Mouse (Mus musculus) monocyte, adult 5-6 weeks (primary cell): ENCODE measurements around the gene Tkt. TPM values are rescaled to one million over a fixed set of nuclear protein-coding genes. Genes with fewer than 3 reads are reported as not detected.

Source experiments
- ATAC-seq: fragments of 153-309, 156-312 bp; replicated peaks from 2 replicates; pipeline ENCODE4 v1.8.0; 2017; ENCODE audit warnings: mild to moderate bottlenecking; ENCODE audit not compliant: low TSS enrichment, insufficient number of reproducible peaks, severe bottlenecking, poor library complexity, low FRiP score
- total RNA-seq: library from RNA; stranded (forward); fragments of 200-1000, 200-491, 200-594 nt; gene quantifications from 3 replicates; pipeline ENCODE4 v1.2.3, GENCODE M21; 2017

Tkt gene
- total RNA-seq, 1 experiment from 2014 or later, result 383 TPM

GRCm38 (mm10) chr14:30608176-30608575 is 60.0 kb downstream of the Tkt start:
- no peak for ATAC-seq

DNA sequence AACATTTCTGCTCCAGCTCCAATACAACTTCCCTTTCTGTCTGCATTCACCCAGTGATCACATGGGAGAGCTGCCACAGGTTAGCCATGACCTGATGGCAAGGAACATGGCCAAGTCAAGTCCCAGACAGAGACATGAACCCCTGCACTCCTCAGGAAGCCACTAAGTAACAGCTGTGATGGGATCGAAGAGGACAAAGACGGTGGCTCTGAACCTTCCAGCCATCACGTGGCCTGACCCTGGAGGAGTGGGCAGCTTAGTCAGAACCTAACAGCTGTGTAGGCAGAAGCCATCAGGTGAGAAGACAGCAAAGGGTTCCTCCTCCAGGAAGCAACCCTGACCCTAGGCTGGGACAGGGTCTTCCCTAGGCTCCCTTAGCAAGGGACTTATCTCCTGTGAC is 61.3 kb downstream of the Tkt start:
- no peak for ATAC-seq

GRCm38 (mm10) chr14:30610304-30610703 is 62.1 kb downstream of the Tkt start:
- ATAC-seq, result no peak

GRCm38 (mm10) chr14:30610940-30611339 is 62.8 kb downstream of the Tkt start:
- ATAC-seq, result no peak

- ATAC-seq, result peak; percentile 55
Measured at GRCm38 (mm10) chr14:30612523-30612922, 64.4 kb downstream of the Tkt start.

- no peak for ATAC-seq
Measured at GRCm38 (mm10) chr14:30612962-30613715, 65.0 kb downstream of the Tkt start.

- ATAC-seq, result no peak
Measured at GRCm38 (mm10) chr14:30616751-30617150, 68.6 kb downstream of the Tkt start.

DNA sequence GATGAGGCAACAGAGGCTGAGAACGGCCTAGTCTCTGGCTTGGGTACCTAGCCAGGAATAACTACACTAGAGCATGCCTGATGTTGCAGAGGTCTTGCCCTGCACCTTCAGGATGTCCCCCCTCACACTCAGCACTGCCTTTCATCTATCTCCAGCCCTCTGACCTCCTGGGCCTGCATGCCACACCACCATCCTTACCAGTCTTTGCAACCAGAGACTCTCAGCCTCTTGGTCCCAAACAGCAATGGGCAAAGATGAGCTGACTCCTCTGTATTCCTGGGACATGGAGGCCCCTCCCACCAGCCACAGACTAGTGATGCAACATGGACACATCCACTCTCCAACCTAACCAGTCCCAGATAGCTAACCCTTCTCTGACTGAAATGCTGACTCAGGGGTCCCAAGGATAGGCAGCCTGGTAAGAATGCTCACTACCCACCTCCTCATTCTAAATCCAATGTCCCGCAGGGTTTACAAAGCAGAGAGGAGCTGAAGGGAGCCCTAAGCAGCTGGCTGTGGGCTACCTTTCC is 70.7 kb downstream of the Tkt start:
- ATAC-seq, result no peak

GRCm38 (mm10) chr14:30619982-30620578 is 71.9 kb downstream of the Tkt start:
- peak; percentile 67 for ATAC-seq

GRCm38 (mm10) chr14:30622130-30622529 is 74.0 kb downstream of the Tkt start:
- ATAC-seq, result no peak

- no peak for ATAC-seq
Measured at GRCm38 (mm10) chr14:30622556-30622955, 74.4 kb downstream of the Tkt start.

Other genes starting within 250 kb of the Tkt start
- gene Dcp1a, start 68.8 kb upstream of the Tkt start, total RNA-seq, result 17.9 to 41.2 TPM (median 31.6 TPM) in 3 replicates
- gene Cacna1d, start 56.9 kb upstream of the Tkt start, total RNA-seq, result 3.2 to 5.0 TPM (median 3.7 TPM) in 3 replicates
- gene Prkcd, start 77.9 kb downstream of the Tkt start, total RNA-seq, result 610 to 725 TPM (median 637 TPM) in 3 replicates
- gene Rft1, start 106.0 kb downstream of the Tkt start, total RNA-seq, result 14.2 to 22.2 TPM (median 16.0 TPM) in 3 replicates
- gene Sfmbt1, start 166.5 kb downstream of the Tkt start, total RNA-seq, result 2.5 to 6.9 TPM (median 6.1 TPM) in 3 replicates